9 mouse cellular contexts compared by ENCODE assay signal in the genomic region with DNA sequence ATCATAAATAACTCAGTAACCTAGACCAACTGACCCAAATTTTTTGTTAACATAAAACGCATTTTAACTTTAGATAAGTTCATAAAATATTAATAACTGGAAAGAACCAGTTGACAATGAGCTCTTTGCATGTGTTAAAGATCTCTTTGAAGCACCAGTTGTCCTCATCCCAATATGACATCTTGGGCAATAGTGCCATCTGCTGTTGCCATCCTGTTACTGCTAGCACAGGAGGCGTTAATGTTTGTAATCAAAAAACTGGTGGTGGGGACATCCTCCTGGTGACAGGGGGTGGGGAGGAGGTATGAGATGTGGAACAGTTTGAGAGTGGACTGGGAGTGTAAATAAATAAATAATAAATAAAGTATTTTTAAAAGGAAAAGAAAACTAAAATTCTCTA. TPM values are rescaled to one million over a fixed set of nuclear protein-coding genes. Genes with fewer than 3 reads are reported as not detected.
DNase-seq lines count a peak whose midpoint lies in the region; ATAC-seq and TF ChIP-seq lines count a peak whose summit lies in the region.
"Had no signal": no experiment of that assay in that cellular context is flagged by ENCODE, and none has a peak within 500 bp of the region (broad histone marks: within the 10 kb centered on the region; RNA-seq: fewer than 3 reads in every experiment).

No protein-coding gene starts in this region.

- WGBS in hindbrain, postnatal 0 days = 8% methylated on average over 2 of the region's 2 CpGs
- WGBS in limb, embryonic 10.5 days = 6% methylated on average over 2 of the region's 2 CpGs

- H3K36me3 ChIP-seq in hindbrain, postnatal 0 days (ENCODE audit: insufficient read depth, low read length) = no peaks in the 10 kb centered on the region
- no peaks in the 10 kb centered on the region for H3K36me3 ChIP-seq in limb, embryonic 10.5 days

- H3K4me2 ChIP-seq in hindbrain, postnatal 0 days (ENCODE audit: low read depth, low read length) = no peak overlapping the region

- peak; percentile 59; the same call in 1 of the 2 replicates for ATAC-seq in hindbrain, postnatal 0 days
- no peak for ATAC-seq in monocyte, adult 5-6 weeks (replicated peaks; ENCODE audit: insufficient number of reproducible peaks, low FRiP score, low TSS enrichment, poor library complexity, severe bottlenecking)

- no peaks in the 10 kb centered on the region for H3K4me1 ChIP-seq in hindbrain, postnatal 0 days (ENCODE audit: insufficient read depth, low read length)
- peaks cover 15% of the 10 kb centered on the region for H3K4me1 ChIP-seq in limb, embryonic 10.5 days

- no peak overlapping the region for H3K9ac ChIP-seq in hindbrain, postnatal 0 days (replicated peaks; ENCODE audit: low read length)

- H3K4me3 ChIP-seq in hindbrain, postnatal 0 days (ENCODE audit: low read length) = no peak overlapping the region
- no peak overlapping the region for H3K4me3 ChIP-seq in limb, embryonic 10.5 days

- no peak overlapping the region for H3K27ac ChIP-seq in hindbrain, postnatal 0 days
- no peak overlapping the region for H3K27ac ChIP-seq in limb, embryonic 10.5 days

- H3K27me3 ChIP-seq in hindbrain, postnatal 0 days (ENCODE audit: insufficient read depth, low read length) = no peaks in the 10 kb centered on the region
- no peaks in the 10 kb centered on the region for H3K27me3 ChIP-seq in limb, embryonic 10.5 days (ENCODE audit: low read depth, poor library complexity, severe bottlenecking)

- peak; percentile 92 for TF ChIP-seq CTCF in hindbrain, postnatal 0 days (IDR thresholded peaks at IDR 0.05; ENCODE audit: low read depth)

- no peaks in the 10 kb centered on the region for H3K9me3 ChIP-seq in hindbrain, postnatal 0 days (ENCODE audit: low read length)
- H3K9me3 ChIP-seq in limb, embryonic 10.5 days (replicated peaks) = no peaks in the 10 kb centered on the region

- DNase-seq in testis, postnatal 10 days (ENCODE audit: low spot score) = peak; percentile 68
- no peak for DNase-seq in testis, postnatal 14 days (ENCODE audit: low spot score)
- peak; percentile 79 for DNase-seq in adipocyte (ENCODE audit: low spot score)
- peak; percentile 56 for DNase-seq in embryo, embryonic 9.5 days (ENCODE audit: extremely low spot score)
- DNase-seq in hindbrain, postnatal 0 days (ENCODE audit: low spot score) = peak; percentile 83
- DNase-seq in limb, embryonic 10.5 days (ENCODE audit: low spot score) = peak; percentile 59
- DNase-seq in ovary, postnatal 36 days (ENCODE audit: low spot score) = peak; percentile 23

RNA-seq across cellular contexts. Expression of a gene that starts 29.3 kb away (rescaled TPM):
- 2.1 and 5.5 TPM in 2 replicates for total RNA-seq in hindbrain, postnatal 0 days (2014; rRNA removed)
- polyA plus RNA-seq in hindbrain, postnatal 0 days (2015; fragmentation: Nextera tagmentation; extraction: Ambion mirVana) = 30.2 and 31.1 TPM in 2 replicates
- polyA plus RNA-seq in limb, embryonic 10.5 days (2016; fragmentation: Nextera tagmentation; extraction: Ambion mirVana) = 22.2 and 23.3 TPM in 2 replicates
- 0.32 to 0.39 TPM in 2 of 3 replicates, not detected in the other for total RNA-seq in monocyte, adult 5-6 weeks (2017)

RNA-seq across cellular contexts. Expression of a gene that starts 30.4 kb away (rescaled TPM):
- not detected in 2 replicates for total RNA-seq in hindbrain, postnatal 0 days (2014; rRNA removed)
- polyA plus RNA-seq in hindbrain, postnatal 0 days (2015; fragmentation: Nextera tagmentation; extraction: Ambion mirVana) = not detected in 2 replicates
- not detected in 2 replicates for polyA plus RNA-seq in limb, embryonic 10.5 days (2016; fragmentation: Nextera tagmentation; extraction: Ambion mirVana)
- not detected in 3 replicates for total RNA-seq in monocyte, adult 5-6 weeks (2017)
- polyA plus RNA-seq: gonadal fat pad, adult 2 months had no signal
